8 mouse cellular contexts compared by ENCODE assay signal in the genomic region with DNA sequence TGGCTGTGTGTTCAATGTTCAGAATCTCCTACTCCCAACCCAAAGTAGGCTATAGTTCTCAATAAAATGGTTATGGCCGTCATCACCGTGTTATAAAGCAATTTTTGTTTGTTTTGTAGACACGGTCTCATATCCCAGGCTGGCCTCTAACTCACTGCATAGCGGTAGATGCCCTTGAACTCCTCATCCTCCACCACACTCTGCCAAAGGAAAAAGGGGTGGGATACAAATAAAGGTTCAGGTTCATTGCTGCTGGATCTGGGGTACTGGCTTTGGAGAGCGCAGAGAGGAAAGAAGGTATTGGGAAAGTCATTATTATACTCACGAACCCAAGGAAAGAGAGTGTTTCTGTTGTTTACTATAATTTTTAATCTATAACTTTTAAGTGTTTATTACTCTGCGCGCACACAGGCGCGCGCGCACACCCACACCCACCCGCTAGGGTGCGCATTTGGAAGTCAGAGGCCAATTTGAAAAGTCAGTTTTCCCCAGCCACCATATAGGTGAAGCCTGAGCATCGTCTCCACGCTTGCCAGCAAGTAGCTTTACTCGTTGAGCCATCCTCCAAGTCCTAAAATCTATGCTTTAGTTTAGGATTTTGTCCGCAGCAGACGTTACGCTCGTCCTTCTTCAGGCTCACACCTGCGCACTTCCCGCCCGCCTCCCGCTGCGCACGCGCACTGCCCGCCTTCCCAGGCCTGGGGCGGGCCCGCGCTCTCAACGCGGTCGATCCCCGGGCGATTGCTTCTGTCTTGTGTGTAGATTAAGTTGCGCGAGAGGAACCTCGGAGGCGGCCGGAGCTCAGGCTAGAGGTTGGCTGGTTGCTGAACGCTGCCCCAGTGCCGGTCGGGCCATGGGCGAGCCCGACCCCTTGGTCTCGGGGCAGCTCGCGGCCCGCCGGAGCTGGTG. TPM values are rescaled to one million over a fixed set of nuclear protein-coding genes. Genes with fewer than 3 reads are reported as not detected.
DNase-seq lines count a peak whose midpoint lies in the region; ATAC-seq and TF ChIP-seq lines count a peak whose summit lies in the region.

TSS of gene Rnf8 (plus strand) at position 676 of the 909 bp plus-strand sequence.
TSS of gene Gm28043 (plus strand) at position 762 of the 909 bp plus-strand sequence.

- H3K27me3 ChIP-seq in C2C12 (ENCODE audit: control insufficient read depth, insufficient read depth, insufficient read length) (no peaks in the 10 kb centered on the region), myocyte (ENCODE audit: control insufficient read depth, insufficient read depth, insufficient read length) (no peaks in the 10 kb centered on the region)
- H3K27me3 ChIP-seq in erythroblast, embryonic 14.5 days (ENCODE audit: control insufficient read depth), result no peaks in the 10 kb centered on the region
- H3K27me3 ChIP-seq in heart, embryonic 11.5 days (ENCODE audit: control insufficient read depth, insufficient read depth, low read length), result no peaks in the 10 kb centered on the region
- H3K27me3 ChIP-seq in kidney, embryonic 16.5 days (ENCODE audit: insufficient read depth, low read length), result no peaks in the 10 kb centered on the region
- no peaks in the 10 kb centered on the region for H3K27me3 ChIP-seq in liver, adult 2 months (ENCODE audit: control insufficient read depth, insufficient read depth, low read length)
- no peaks in the 10 kb centered on the region for H3K27me3 ChIP-seq in splenic B cell, adult 2 months (ENCODE audit: control insufficient read depth, insufficient read depth, low read length, poor library complexity, severe bottlenecking)

- 1% methylated on average over 52 of the region's 52 CpGs for WGBS in heart, embryonic 11.5 days (ENCODE audit: insufficient replicate concordance)
- WGBS in kidney, embryonic 16.5 days, result 1% methylated on average over 52 of the region's 52 CpGs
- WGBS in liver, adult 2 months, result 1% methylated on average over 52 of the region's 52 CpGs

- H3K9ac ChIP-seq in heart, embryonic 11.5 days (ENCODE audit: low read depth, low read length), result peak within 1 kb of the TSS; percentile 96
- peak within 1 kb of the TSS; percentile 99 for H3K9ac ChIP-seq in kidney, embryonic 16.5 days (replicated peaks; ENCODE audit: low read length)
- H3K9ac ChIP-seq in liver, adult 2 months (ENCODE audit: low read depth, low read length), result peak within 1 kb of the TSS; percentile 92

- H3ac ChIP-seq in C2C12 (ENCODE audit: control insufficient read depth, insufficient read length, low read depth) (peak within 1 kb of the TSS; percentile 97), myocyte (ENCODE audit: control insufficient read depth, insufficient read length) (peak within 1 kb of the TSS; percentile 90)

- ATAC-seq in heart, embryonic 11.5 days (replicated peaks; ENCODE audit: insufficient number of reproducible peaks, low FRiP score, low TSS enrichment), result peak; percentile 87
- ATAC-seq in kidney, embryonic 16.5 days (ENCODE audit: low FRiP score, low TSS enrichment), result peak; percentile 96

- TF ChIP-seq CTCF in C2C12 (IDR thresholded peaks at IDR 0.05; ENCODE audit: control insufficient read depth, insufficient read depth, insufficient read length), result no peak
- peak; percentile 69; the same call in 1 of the 2 replicates for TF ChIP-seq CTCF in brain, embryonic 14.5 days (IDR thresholded peaks at IDR 0.05; ENCODE audit: borderline replicate concordance, extremely low read depth, insufficient read depth, insufficient read length)
- peak; percentile 69 for TF ChIP-seq CTCF in liver, adult 2 months (IDR thresholded peaks at IDR 0.05; ENCODE audit: low read depth, low read length)

- TF ChIP-seq POLR2A in brain, embryonic 14.5 days (IDR thresholded peaks at IDR 0.05; ENCODE audit: borderline replicate concordance, extremely low read depth, insufficient read depth, insufficient read length, poor library complexity, severe bottlenecking), result peak; percentile 71; the same call in 1 of the 2 replicates
- TF ChIP-seq POLR2A in liver, adult 2 months (IDR thresholded peaks at IDR 0.05; ENCODE audit: extremely low read depth, insufficient read depth, low read length), result peak; percentile 67; the same call in 1 of the 2 replicates
- TF ChIP-seq POLR2A in myocyte (IDR thresholded peaks at IDR 0.05; ENCODE audit: insufficient read length, low read depth), result peak; percentile 90

- H3K79me3 ChIP-seq in C2C12 (ENCODE audit: low read depth), result peaks cover 37% of the 10 kb centered on the region

- H3K9me3 ChIP-seq in erythroblast, embryonic 14.5 days (ENCODE audit: control insufficient read depth, low read length), result no peaks in the 10 kb centered on the region
- no peaks in the 10 kb centered on the region for H3K9me3 ChIP-seq in heart, embryonic 11.5 days (replicated peaks; ENCODE audit: control insufficient read depth, low read length)
- no peaks in the 10 kb centered on the region for H3K9me3 ChIP-seq in kidney, embryonic 16.5 days (ENCODE audit: low read length)

- H3K36me3 ChIP-seq in C2C12 (ENCODE audit: control insufficient read depth, insufficient read depth), result peaks cover 8% of the 10 kb centered on the region
- peaks cover 30% of the 10 kb centered on the region for H3K36me3 ChIP-seq in erythroblast, embryonic 14.5 days (ENCODE audit: control insufficient read depth)
- no peaks in the 10 kb centered on the region for H3K36me3 ChIP-seq in heart, embryonic 11.5 days (ENCODE audit: control insufficient read depth, insufficient read depth, low read length)
- H3K36me3 ChIP-seq in kidney, embryonic 16.5 days (ENCODE audit: insufficient read depth, low read length), result peaks cover 7% of the 10 kb centered on the region
- no peaks in the 10 kb centered on the region for H3K36me3 ChIP-seq in liver, adult 2 months (ENCODE audit: control insufficient read depth, insufficient read depth, low read length)
- H3K36me3 ChIP-seq in myocyte (ENCODE audit: control insufficient read depth, insufficient read depth), result no peaks in the 10 kb centered on the region
- no peaks in the 10 kb centered on the region for H3K36me3 ChIP-seq in splenic B cell, adult 2 months (ENCODE audit: control insufficient read depth, insufficient read depth, low read length, poor library complexity, severe bottlenecking)

- peak within 1 kb of the TSS; percentile 91 for H3K4me2 ChIP-seq in heart, embryonic 11.5 days
- H3K4me2 ChIP-seq in kidney, embryonic 16.5 days (replicated peaks; ENCODE audit: low read depth, low read length), result peak within 1 kb of the TSS; percentile 95
- peak within 1 kb of the TSS; percentile 77 for H3K4me2 ChIP-seq in myocyte (ENCODE audit: low read depth)

- peaks cover 47% of the 10 kb centered on the region for H3K79me2 ChIP-seq in C2C12 (ENCODE audit: control insufficient read depth, insufficient read depth)
- peaks cover 19% of the 10 kb centered on the region; the same call in 1 of the 2 replicates for H3K79me2 ChIP-seq in liver, adult 2 months (ENCODE audit: control insufficient read depth, insufficient read depth, low read length)
- H3K79me2 ChIP-seq in myocyte (ENCODE audit: control insufficient read depth, insufficient read depth), result peaks cover 34% of the 10 kb centered on the region

- H3K27ac ChIP-seq in heart, embryonic 11.5 days (ENCODE audit: low read depth, low read length), result peak within 1 kb of the TSS; percentile 93
- H3K27ac ChIP-seq in kidney, embryonic 16.5 days (ENCODE audit: low read length), result peak within 1 kb of the TSS; percentile 97
- peak within 1 kb of the TSS; percentile 68 for H3K27ac ChIP-seq in liver, adult 2 months (replicated peaks; ENCODE audit: insufficient read depth, low read depth, low read length)

- H3K4me3 ChIP-seq in C2C12 (ENCODE audit: insufficient read depth, poor library complexity, severe bottlenecking), result peak within 1 kb of the TSS; percentile 89
- peak within 1 kb of the TSS; percentile 91 for H3K4me3 ChIP-seq in erythroblast, embryonic 14.5 days (replicated peaks)
- peak within 1 kb of the TSS; percentile 92 for H3K4me3 ChIP-seq in heart, embryonic 11.5 days (ENCODE audit: low read depth, low read length)
- H3K4me3 ChIP-seq in kidney, embryonic 16.5 days (ENCODE audit: low read length), result peak within 1 kb of the TSS; percentile 99
- H3K4me3 ChIP-seq in liver, adult 2 months (ENCODE audit: insufficient read depth, low read depth, low read length), result peak within 1 kb of the TSS; percentile 87
- peak within 1 kb of the TSS; percentile 56 for H3K4me3 ChIP-seq in myocyte

- H3K4me1 ChIP-seq in erythroblast, embryonic 14.5 days (ENCODE audit: control insufficient read depth), result peaks cover 44% of the 10 kb centered on the region
- H3K4me1 ChIP-seq in heart, embryonic 11.5 days (ENCODE audit: control insufficient read depth, insufficient read depth, low read length), result peaks cover 24% of the 10 kb centered on the region
- H3K4me1 ChIP-seq in kidney, embryonic 16.5 days (ENCODE audit: insufficient read depth, low read length), result peaks cover 32% of the 10 kb centered on the region
- H3K4me1 ChIP-seq in liver, adult 2 months (ENCODE audit: control insufficient read depth, insufficient read depth, low read length), result peaks cover 6% of the 10 kb centered on the region

- peak; percentile 98 for DNase-seq in brain, embryonic 14.5 days (ENCODE audit: low read depth)
- DNase-seq in liver, adult 2 months (ENCODE audit: extremely low read depth, low read depth, low spot score), result peak; percentile 82
- peak; percentile 96 for DNase-seq in splenic B cell, adult 2 months (ENCODE audit: low read depth, low spot score)

TF ChIP-seq in C2C12, 6 proteins besides CTCF, POLR2A, EP300 and RAD21 (continues in another document):
- TF ChIP-seq CEBPB (IDR thresholded peaks at IDR 0.05; ENCODE audit: low read depth), result no peak

TF ChIP-seq in myocyte, 11 proteins besides CTCF, POLR2A, EP300 and RAD21 (continues in another document):
- no peak for TF ChIP-seq CEBPB (IDR thresholded peaks at IDR 0.05; ENCODE audit: insufficient read depth, poor library complexity, severe bottlenecking)
- no peak for TF ChIP-seq TCF3 (IDR thresholded peaks at IDR 0.05; ENCODE audit: insufficient read length, low read depth)

RNA-seq across cellular contexts. Expression of gene Rnf8, which starts in this region (rescaled TPM):
- polyA plus RNA-seq in C2C12 (2012; fragmentation: generic; extraction: Trizol) (22.7 TPM), myocyte (2012; fragmentation: generic; extraction: Trizol) (20.9 TPM)
- 52.9 and 57.7 TPM in 2 replicates for polyA plus RNA-seq in brain, embryonic 14.5 days (2012; rRNA removed)
- 2.8 and 3.6 TPM in 2 replicates for polyA plus RNA-seq in erythroblast, embryonic 14.5 days (2012)
- 61.9 and 66.9 TPM in 2 replicates for polyA plus RNA-seq in heart, embryonic 11.5 days (2014; fragmentation: Nextera tagmentation; extraction: Ambion mirVana)
- polyA plus RNA-seq in kidney, embryonic 16.5 days (2015; fragmentation: Nextera tagmentation; extraction: Ambion mirVana), result 81.3 and 86.6 TPM in 2 replicates
- 8.8 and 9.3 TPM in 2 replicates for total RNA-seq in liver, adult 2 months (2014; rRNA removed)
- polyA plus RNA-seq in liver, adult 2 months (2012; rRNA removed), result 14.6 and 15.2 TPM in 2 replicates

RNA-seq across cellular contexts. Expression of gene Gm28043, which starts in this region (rescaled TPM):
- polyA plus RNA-seq in C2C12 (2012; fragmentation: generic; extraction: Trizol) (0.54 TPM), myocyte (2012; fragmentation: generic; extraction: Trizol) (1.0 TPM)
- polyA plus RNA-seq in brain, embryonic 14.5 days (2012; rRNA removed), result 3.3 and 3.4 TPM in 2 replicates
- 0.01 and 0.05 TPM in 2 replicates for polyA plus RNA-seq in erythroblast, embryonic 14.5 days (2012)
- polyA plus RNA-seq in heart, embryonic 11.5 days (2014; fragmentation: Nextera tagmentation; extraction: Ambion mirVana), result 2.3 and 2.9 TPM in 2 replicates
- 2.5 TPM in 2 replicates for polyA plus RNA-seq in kidney, embryonic 16.5 days (2015; fragmentation: Nextera tagmentation; extraction: Ambion mirVana)
- 1.9 TPM in 2 replicates for total RNA-seq in liver, adult 2 months (2014; rRNA removed)
- polyA plus RNA-seq in liver, adult 2 months (2012; rRNA removed), result 0.60 and 0.66 TPM in 2 replicates

Comparison
In these comparisons a context has a peak if more than half of its experiments do, and no peak if none do; other contexts are left out.
1. Peak in every context shown above with its lines: DNase-seq, ATAC-seq, H3K4me3 ChIP-seq and H3K27ac ChIP-seq.